Mouse (Mus musculus) brain, embryonic 14.5 days (tissue): ENCODE results near the gene Mrgprd.

Experiments used
- CTCF ChIP-seq: fragments of 200-500 bp; IDR thresholded peaks from 2 replicates; pipeline ENCODE4 v1.5.1; 2012; ENCODE audit warnings: inconsistent platforms, mild to moderate bottlenecking, moderate library complexity, borderline replicate concordance; ENCODE audit not compliant: insufficient read depth, insufficient read length; ENCODE audit errors: extremely low read depth
- POLR2A ChIP-seq: fragments of 200-500 bp; IDR thresholded peaks from 2 replicates; pipeline ENCODE4 v1.6.1; 2012; ENCODE audit warnings: mild to moderate bottlenecking, inconsistent platforms, borderline replicate concordance; ENCODE audit not compliant: poor library complexity, insufficient read depth, insufficient read length, severe bottlenecking; ENCODE audit errors: extremely low read depth

DNA sequence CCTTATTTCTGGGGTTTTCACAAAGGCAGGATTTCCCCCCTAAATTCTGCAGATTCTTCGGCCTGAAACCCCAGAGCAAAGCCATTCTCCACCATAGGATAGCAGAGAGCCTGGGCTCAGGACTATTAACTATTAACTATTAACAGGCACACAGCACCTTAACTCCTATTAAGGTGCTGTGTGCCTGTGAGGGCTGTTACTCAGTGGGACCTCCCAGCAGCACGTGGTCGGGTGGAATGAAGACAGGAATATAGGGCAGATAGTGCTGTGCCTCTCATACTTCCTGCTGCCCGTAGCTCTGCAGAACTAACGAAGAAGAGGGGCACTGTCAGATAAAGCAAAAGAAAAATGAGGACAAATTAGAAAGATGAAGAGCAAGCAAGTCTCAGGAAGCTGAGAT is 4.1 kb upstream of the Mrgprd start:
- TF ChIP-seq CTCF (no peak), POLR2A (no peak)
